In genomic region chr8:3676131-3676992, GRCm38 (mm10) we compare ENCODE assay signal across 8 mouse cellular contexts. TPM values are rescaled to one million over a fixed set of nuclear protein-coding genes. Genes with fewer than 3 reads are reported as not detected.
DNase-seq lines count a peak whose midpoint lies in the region; ATAC-seq lines count a peak whose summit lies in the region.

Gene Trappc5, plus strand, starts transcription at chr8:3676299.

- ATAC-seq in erythroblast, adult 5-6 weeks (replicated peaks; ENCODE audit: low FRiP score, poor library complexity, severe bottlenecking), result peak; percentile 96
- ATAC-seq in kidney, embryonic 15.5 days (replicated peaks; ENCODE audit: low FRiP score), result peak; percentile 91
- peak; percentile 81 for ATAC-seq in monocyte, adult 5-6 weeks (replicated peaks; ENCODE audit: insufficient number of reproducible peaks, low FRiP score, low TSS enrichment, poor library complexity, severe bottlenecking)

- H3K9me3 ChIP-seq in heart, embryonic 10.5 days, result no peaks in the 10 kb centered on the region
- H3K9me3 ChIP-seq in kidney, embryonic 15.5 days (replicated peaks), result no peaks in the 10 kb centered on the region

- H3K4me3 ChIP-seq in heart, embryonic 10.5 days, result peak within 1 kb of the TSS; percentile 95
- H3K4me3 ChIP-seq in kidney, embryonic 15.5 days (replicated peaks), result peak within 1 kb of the TSS; percentile 78

- 0 out of 2 replicates have a peak, but pooled peaks cover 13% of the 10 kb centered on the region for H3K4me1 ChIP-seq in heart, embryonic 10.5 days
- peaks cover 22% of the 10 kb centered on the region for H3K4me1 ChIP-seq in kidney, embryonic 15.5 days

- H3K9ac ChIP-seq in kidney, embryonic 15.5 days, result peak within 1 kb of the TSS; percentile 95

- WGBS in heart, embryonic 10.5 days, result under 1% methylated on average over 61 of the region's 61 CpGs
- under 1% methylated on average over 61 of the region's 61 CpGs for WGBS in kidney, embryonic 15.5 days

- peak within 1 kb of the TSS; percentile 64 for H3K4me2 ChIP-seq in kidney, embryonic 15.5 days

- DNase-seq in B cell, adult 2 months, result peak; percentile 98
- peak; percentile 97 for DNase-seq in brain, adult 2 months (ENCODE audit: low read depth, low spot score)
- peak; percentile 97 for DNase-seq in heart, embryonic 10.5 days (ENCODE audit: low spot score)
- peak; percentile 94 for DNase-seq in liver
- peak; percentile 91 to 97 for DNase-seq in spleen, postnatal 4 days (ENCODE audit: low spot score in 2 of 2)

- H3K27ac ChIP-seq in heart, embryonic 10.5 days, result peak within 1 kb of the TSS; percentile 96
- H3K27ac ChIP-seq in kidney, embryonic 15.5 days, result peak within 1 kb of the TSS; percentile 94

- H3K36me3 ChIP-seq in heart, embryonic 10.5 days, result peaks cover 29% of the 10 kb centered on the region
- peaks cover 30% of the 10 kb centered on the region for H3K36me3 ChIP-seq in kidney, embryonic 15.5 days

- no peaks in the 10 kb centered on the region for H3K27me3 ChIP-seq in heart, embryonic 10.5 days (ENCODE audit: insufficient read depth, poor library complexity, severe bottlenecking)
- H3K27me3 ChIP-seq in kidney, embryonic 15.5 days, result no peaks in the 10 kb centered on the region

RNA-seq across cellular contexts. Expression of gene Trappc5, which starts in this region (rescaled TPM):
- total RNA-seq in erythroblast, adult 5-6 weeks (2015; ENCODE audit: low replicate concordance), result 1.9 and 3.5 TPM in 2 replicates
- total RNA-seq in erythroblast, adult 5-6 weeks (2017; ENCODE audit: low replicate concordance), result 7.0 and 8.3 TPM in 2 replicates
- 39.3 and 39.5 TPM in 2 replicates for polyA plus RNA-seq in heart, embryonic 10.5 days (2016; fragmentation: Nextera tagmentation; extraction: Ambion mirVana)
- 38.3 and 39.5 TPM in 2 replicates for polyA plus RNA-seq in kidney, embryonic 15.5 days (2015; fragmentation: Nextera tagmentation; extraction: Ambion mirVana)
- total RNA-seq in monocyte, adult 5-6 weeks (2017), result 24.4 to 30.4 TPM (median 24.6 TPM) in 3 replicates

Comparison
In these comparisons a context has a peak if more than half of its experiments do, and no peak if none do; other contexts are left out.
1. Peak in every context shown above with its lines: DNase-seq, ATAC-seq, H3K4me3 ChIP-seq and H3K27ac ChIP-seq.